Mouse (Mus musculus) lung, postnatal 0 days (tissue): ENCODE results near the gene Acad11. TPM values are rescaled to one million over a fixed set of nuclear protein-coding genes. Genes with fewer than 3 reads are reported as not detected.
A peak's percentile ranks its signal among the peaks of the same experiment; 100 is the strongest.

Source experiments
- ATAC-seq: fragments of 200-750 bp; cut with Nextera tagmentation; 2 replicates; pipeline ENCODE4 v1.8.0; 2017; ENCODE audit warnings: moderate library complexity
- DNase-seq: peaks from one replicate; pipeline ENCODE4 v3.0.0-alpha.2; 2016; ENCODE audit warnings: low spot score
- H3K27ac ChIP-seq: fragments of 300-500 bp; sonication (generic); 2 replicates; pipeline ENCODE4 v1.5.1; 2014; ENCODE audit warnings: antibody characterized with exemption, mild to moderate bottlenecking, low read length, mixed read lengths
- H3K27me3 ChIP-seq: fragments of 300-500 bp; sonication (generic); replicated peaks from 2 replicates; pipeline ENCODE4 v1.6.1; 2014; ENCODE audit warnings: low read length, mixed read lengths; ENCODE audit not compliant: insufficient read depth
- H3K36me3 ChIP-seq: fragments of 300-500 bp; sonication (generic); 2 replicates; pipeline ENCODE4 v1.6.1; 2014; ENCODE audit warnings: low read length, mixed read lengths; ENCODE audit not compliant: insufficient read depth
- H3K4me1 ChIP-seq: fragments of 300-500 bp; sonication (generic); 2 replicates; pipeline ENCODE4 v1.6.1; 2014; ENCODE audit warnings: antibody characterized with exemption, low read depth, low read length, mixed read lengths; ENCODE audit not compliant: insufficient read depth
- H3K4me2 ChIP-seq: fragments of 300-500 bp; sonication (generic); replicated peaks from 2 replicates; pipeline ENCODE4 v1.6.1; 2014; ENCODE audit warnings: low read depth, mild to moderate bottlenecking, low read length, moderate library complexity, mixed read lengths
- H3K4me3 ChIP-seq: fragments of 300-500 bp; sonication (generic); 2 replicates; pipeline ENCODE4 v1.5.1; 2014; ENCODE audit warnings: low read depth, low read length
- H3K9ac ChIP-seq: fragments of 300-500 bp; sonication (generic); replicated peaks from 2 replicates; pipeline ENCODE4 v1.6.1; 2014; ENCODE audit warnings: low read depth, mild to moderate bottlenecking
- H3K9me3 ChIP-seq: fragments of 300-500 bp; sonication (generic); 2 replicates; pipeline ENCODE4 v1.6.1; 2016; ENCODE audit warnings: low read length, mixed read lengths
- CTCF ChIP-seq: IDR thresholded peaks from 2 replicates; pipeline ENCODE4 v1.5.1; 2016; ENCODE audit warnings: antibody characterized with exemption, mild to moderate bottlenecking
- EP300 ChIP-seq: IDR thresholded peaks from 2 replicates; pipeline ENCODE4 v1.6.1; 2016; ENCODE audit warnings: antibody characterized with exemption, mild to moderate bottlenecking, control low read depth
- WGBS: fragments of 180-500 bp; shearing (Covaris S2); extraction: QIAGEN DNeasy Blood & Tissue Kit; methylation state at CpG from one replicate; pipeline ENCODE4 v1.1.7; 2014; 5-methylcytosine and 5-hydroxymethylcytosine counted together
- polyA plus RNA-seq: library from polyadenylated mRNA; unstranded; fragments of >200 nt; fragmentation: Nextera tagmentation; extraction: Ambion mirVana; gene quantifications from 2 replicates; pipeline ENCODE4 v1.2.1, GENCODE M21; 2015

Acad11 gene
- polyA plus RNA-seq, 1 experiment from 2014 or later: 9.1 TPM

GRCm38 (mm10) chr9:104092945-104093344, 29.8 kb downstream of the Acad11 start:
- WGBS: 96% methylated on average over 5 of the region's 5 CpGs
- Histone ChIP-seq H3K9me3 (no peaks in the 10 kb centered on the region), H3K27ac (no peak overlapping the region), H3K4me2 (no peak overlapping the region), H3K27me3 (no peaks in the 10 kb centered on the region), H3K9ac (no peak overlapping the region), H3K4me1 (0 out of 2 replicates have a peak, but pooled peaks cover 7% of the 10 kb centered on the region), H3K4me3 (no peak overlapping the region), H3K36me3 (no peaks in the 10 kb centered on the region)
- ATAC-seq: no peak
- TF ChIP-seq EP300 (no peak), CTCF (no peak)
- DNase-seq: no peak

- TF ChIP-seq CTCF: no peak
- TF ChIP-seq EP300: peak; percentile 93
- DNase-seq: peak; percentile 52
- Histone ChIP-seq H3K4me3 (no peak overlapping the region), H3K27ac (no peak overlapping the region), H3K4me2 (no peak overlapping the region), H3K9me3 (no peaks in the 10 kb centered on the region), H3K4me1 (no peaks in the 10 kb centered on the region), H3K36me3 (no peaks in the 10 kb centered on the region), H3K9ac (no peak overlapping the region), H3K27me3 (no peaks in the 10 kb centered on the region)
- peak; percentile 80 for ATAC-seq
- WGBS: 43% methylated on average over 5 of the region's 5 CpGs
Measured at GRCm38 (mm10) chr9:104098256-104098655, 35.1 kb downstream of the Acad11 start.

DNA sequence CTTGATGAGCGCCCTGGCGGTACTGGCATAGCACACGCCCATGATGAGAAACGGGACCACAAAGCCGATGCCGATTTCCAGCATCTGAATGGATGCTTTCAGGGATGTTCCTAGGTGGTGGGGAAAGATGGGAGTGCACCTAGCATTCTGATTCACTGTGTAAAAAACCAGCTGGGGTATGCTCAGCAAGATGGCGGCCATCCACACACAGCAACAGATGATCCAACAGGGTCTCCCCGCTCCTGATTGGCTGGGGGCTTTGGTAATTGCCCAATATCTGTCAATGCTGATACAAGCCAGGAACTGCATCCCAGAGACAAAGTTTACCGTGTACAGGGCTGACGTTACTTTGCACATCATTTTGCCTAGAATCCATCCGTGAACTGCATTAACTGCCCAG, 35.9 kb downstream of the Acad11 start:
- Histone ChIP-seq H3K9me3 (no peaks in the 10 kb centered on the region), H3K4me2 (no peak overlapping the region), H3K4me3 (no peak overlapping the region), H3K4me1 (no peaks in the 10 kb centered on the region), H3K27ac (no peak overlapping the region), H3K9ac (no peak overlapping the region), H3K36me3 (no peaks in the 10 kb centered on the region), H3K27me3 (no peaks in the 10 kb centered on the region)
- 88% methylated on average over 11 of the region's 11 CpGs for WGBS
- ATAC-seq (no peak), DNase-seq (no peak)
- TF ChIP-seq EP300 (no peak), CTCF (no peak)

DNA sequence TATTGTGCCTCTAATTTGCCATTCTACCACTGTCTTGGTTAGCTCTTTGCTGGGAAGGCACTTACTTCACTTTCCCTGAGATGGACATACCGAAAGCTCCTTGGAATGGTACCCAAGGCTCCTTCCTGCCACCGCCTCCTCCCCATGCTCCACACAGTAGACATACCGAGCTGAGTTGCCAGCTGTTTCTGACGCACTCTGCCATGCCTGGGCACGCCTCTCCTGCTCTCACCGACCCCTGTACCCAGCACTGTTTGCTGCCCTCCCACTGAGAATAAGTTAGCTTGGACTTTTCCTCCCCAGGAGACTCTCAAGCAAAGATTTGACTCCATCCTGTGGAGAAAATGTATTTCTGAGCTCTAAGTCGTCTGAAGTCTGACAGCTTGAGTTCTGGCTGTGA, 37.6 kb downstream of the Acad11 start:
- Histone ChIP-seq H3K27me3 (no peaks in the 10 kb centered on the region), H3K27ac (no peak overlapping the region), H3K9ac (no peak overlapping the region), H3K4me2 (no peak overlapping the region), H3K36me3 (no peaks in the 10 kb centered on the region), H3K4me3 (no peak overlapping the region), H3K4me1 (no peaks in the 10 kb centered on the region), H3K9me3 (no peaks in the 10 kb centered on the region)
- ATAC-seq: no peak
- 52% methylated on average over 7 of the region's 7 CpGs for WGBS
- no peak for DNase-seq
- TF ChIP-seq CTCF: no peak
- no peak for TF ChIP-seq EP300

GRCm38 (mm10) chr9:104101458-104101857, 38.3 kb downstream of the Acad11 start:
- H3K4me2 ChIP-seq: no peak overlapping the region
- no peak overlapping the region for H3K4me3 ChIP-seq
- no peak for TF ChIP-seq EP300
- no peak for TF ChIP-seq CTCF
- no peaks in the 10 kb centered on the region for H3K9me3 ChIP-seq
- DNase-seq (no peak), ATAC-seq (no peak)
- H3K9ac ChIP-seq: no peak overlapping the region
- H3K27me3 ChIP-seq: no peaks in the 10 kb centered on the region
- 60% methylated on average over 3 of the region's 3 CpGs for WGBS
- no peaks in the 10 kb centered on the region for H3K36me3 ChIP-seq
- H3K4me1 ChIP-seq: no peaks in the 10 kb centered on the region
- H3K27ac ChIP-seq: no peak overlapping the region

DNA sequence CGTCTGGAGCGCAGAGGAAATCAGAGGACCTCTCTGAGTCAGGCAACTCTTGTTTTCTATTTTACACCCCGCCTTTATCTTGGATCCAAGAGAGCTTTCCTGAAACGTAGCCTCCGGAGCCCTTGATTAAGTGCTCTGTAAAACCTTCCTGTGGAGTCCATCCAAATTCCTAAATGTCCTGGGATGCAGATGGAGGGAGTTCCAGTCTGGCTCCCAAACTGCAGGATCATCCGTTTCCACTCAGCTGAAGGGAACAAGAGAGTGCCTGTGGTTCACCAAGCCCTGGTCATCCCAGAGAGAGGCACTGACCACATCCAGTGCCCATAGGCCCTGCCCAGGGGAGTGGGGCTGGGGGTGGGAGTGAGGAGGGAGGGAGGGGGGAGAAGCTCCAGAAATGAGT, 39.1 kb downstream of the Acad11 start:
- DNase-seq: no peak

GRCm38 (mm10) chr9:104102901-104103300, 39.7 kb downstream of the Acad11 start:
- Histone ChIP-seq H3K27ac (no peak overlapping the region), H3K4me3 (no peak overlapping the region), H3K4me1 (no peaks in the 10 kb centered on the region), H3K9me3 (no peaks in the 10 kb centered on the region), H3K27me3 (no peaks in the 10 kb centered on the region), H3K36me3 (no peaks in the 10 kb centered on the region), H3K9ac (no peak overlapping the region), H3K4me2 (no peak overlapping the region)
- TF ChIP-seq CTCF: no peak
- no peak for TF ChIP-seq EP300
- DNase-seq (no peak), ATAC-seq (no peak)
- WGBS: 51% methylated on average over 2 of the region's 2 CpGs

More for the DNA sequence above, 39.1 kb downstream of the Acad11 start:
- Histone ChIP-seq H3K27me3 (no peaks in the 10 kb centered on the region), H3K4me2 (no peak overlapping the region), H3K9me3 (no peaks in the 10 kb centered on the region), H3K27ac (no peak overlapping the region), H3K4me1 (no peaks in the 10 kb centered on the region), H3K9ac (no peak overlapping the region), H3K36me3 (no peaks in the 10 kb centered on the region), H3K4me3 (no peak overlapping the region)
- TF ChIP-seq EP300: no peak
- TF ChIP-seq CTCF: no peak
- WGBS: 36% methylated on average over 6 of the region's 6 CpGs
- no peak for ATAC-seq
